Mouse (Mus musculus) thymus, postnatal 10 days (tissue): ENCODE measurements around the gene Hmgcr.
A peak's percentile ranks its signal among the peaks of the same experiment; 100 is the strongest.

Source experiments
- DNase-seq, 2 experiments: peaks; one replicate each; pipeline ENCODE4 v3.0.0; 2021; ENCODE audit warnings: low spot score in 2 of 2

Hmgcr gene

GRCm38 (mm10) chr13:96670406-96671077 lies at the start of gene Hmgcr:
Gene Hmgcr, minus strand, starts transcription at chr13:96670936.
- peak; percentile 93 to 97 for DNase-seq

DNA sequence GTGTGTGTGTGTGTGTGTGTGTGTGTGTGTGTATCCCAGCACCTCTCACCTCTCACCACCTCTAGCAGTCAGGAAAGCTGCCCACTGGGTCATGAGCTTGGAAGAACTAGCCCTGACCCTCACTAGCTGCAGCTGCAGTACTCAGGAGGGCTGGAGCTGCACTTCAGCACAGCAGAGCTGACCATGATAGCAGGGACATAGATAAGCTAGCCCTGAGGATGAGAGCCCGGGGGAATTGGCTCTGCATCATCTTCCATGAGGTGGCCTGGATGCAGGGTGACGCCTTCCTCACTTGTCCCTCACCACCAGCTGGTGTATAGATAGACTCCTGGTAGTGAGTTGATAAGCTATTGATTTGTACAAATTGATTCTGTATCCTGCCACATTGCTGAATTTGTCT lies 49.3 kb upstream of the Hmgcr start:
- no peak for DNase-seq

DNA sequence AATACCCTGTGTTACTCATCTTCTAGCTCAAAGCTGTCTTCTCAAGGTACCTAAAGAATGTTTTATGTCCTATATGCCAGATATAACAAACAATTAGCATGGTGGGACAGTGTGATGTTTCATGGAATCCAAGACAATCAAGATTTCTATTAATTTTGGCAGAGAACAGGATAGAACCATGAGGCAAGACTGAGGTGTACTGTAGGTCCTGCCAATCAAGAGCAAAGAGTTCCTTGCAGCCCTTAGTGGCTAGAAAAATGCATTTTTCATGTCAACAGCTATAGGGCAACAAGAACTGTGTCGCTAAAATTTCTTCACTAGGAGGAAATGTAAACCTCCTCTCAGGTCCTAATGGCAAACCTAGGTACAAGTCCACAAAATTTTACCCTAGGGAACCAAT lies 47.1 kb upstream of the Hmgcr start:
- no peak for DNase-seq

GRCm38 (mm10) chr13:96716311-96716710 lies 45.6 kb upstream of the Hmgcr start:
- no peak for DNase-seq

- DNase-seq, result no peak
Observed at GRCm38 (mm10) chr13:96709269-96710233, 38.8 kb upstream of the Hmgcr start.

- no peak for DNase-seq
Observed at GRCm38 (mm10) chr13:96702567-96703278, 32.0 kb upstream of the Hmgcr start.

GRCm38 (mm10) chr13:96697805-96698586 lies 27.3 kb upstream of the Hmgcr start:
- peak; percentile 5 to 7 for DNase-seq

DNA sequence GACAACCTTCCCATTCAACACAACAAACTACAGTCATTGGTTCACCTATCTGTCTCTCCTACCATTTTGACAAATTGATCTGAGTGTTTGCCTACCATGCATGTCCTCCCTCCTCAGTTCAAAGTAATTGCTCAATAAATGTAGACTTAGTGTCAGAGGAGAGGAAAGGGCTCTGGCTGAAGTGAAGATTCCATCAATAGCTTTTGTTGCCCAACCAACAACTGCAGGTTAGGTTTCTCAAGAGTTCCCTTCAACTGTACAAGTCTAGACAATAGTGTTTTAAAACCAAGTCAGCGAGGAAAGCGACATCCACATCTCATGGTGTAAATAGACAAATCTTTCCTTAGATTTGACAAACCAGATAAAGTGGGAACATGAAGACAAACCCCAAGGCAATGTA lies 24.7 kb upstream of the Hmgcr start:
- DNase-seq, result no peak

- no peak for DNase-seq
Observed at GRCm38 (mm10) chr13:96689901-96690300, 19.2 kb upstream of the Hmgcr start.

- no peak for DNase-seq
Observed at GRCm38 (mm10) chr13:96687261-96687660, 16.5 kb upstream of the Hmgcr start.

DNA sequence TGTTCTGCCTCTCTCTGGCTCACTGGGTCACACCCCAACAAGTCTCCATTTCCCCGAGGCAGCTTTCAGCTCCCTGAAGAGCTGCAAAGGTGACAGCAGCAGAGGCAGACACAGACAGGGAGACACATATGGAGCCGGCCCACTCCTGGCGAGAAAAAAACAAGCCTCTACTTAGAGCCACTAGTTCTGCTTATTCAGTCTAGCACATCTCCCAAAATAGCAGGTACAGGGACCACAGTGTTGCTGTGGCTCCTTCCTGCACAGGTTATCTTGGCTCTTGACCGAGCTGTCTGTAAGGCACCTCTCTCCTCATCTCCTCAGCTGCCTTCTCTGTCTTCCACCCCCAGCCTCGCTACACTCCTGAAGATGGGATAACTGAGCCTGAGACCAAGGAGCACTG lies 14.0 kb upstream of the Hmgcr start:
- DNase-seq, result no peak

GRCm38 (mm10) chr13:96681088-96681620 lies 10.4 kb upstream of the Hmgcr start:
- DNase-seq, result no peak

GRCm38 (mm10) chr13:96680163-96681087 lies 9.7 kb upstream of the Hmgcr start:
- DNase-seq, result no peak

DNA sequence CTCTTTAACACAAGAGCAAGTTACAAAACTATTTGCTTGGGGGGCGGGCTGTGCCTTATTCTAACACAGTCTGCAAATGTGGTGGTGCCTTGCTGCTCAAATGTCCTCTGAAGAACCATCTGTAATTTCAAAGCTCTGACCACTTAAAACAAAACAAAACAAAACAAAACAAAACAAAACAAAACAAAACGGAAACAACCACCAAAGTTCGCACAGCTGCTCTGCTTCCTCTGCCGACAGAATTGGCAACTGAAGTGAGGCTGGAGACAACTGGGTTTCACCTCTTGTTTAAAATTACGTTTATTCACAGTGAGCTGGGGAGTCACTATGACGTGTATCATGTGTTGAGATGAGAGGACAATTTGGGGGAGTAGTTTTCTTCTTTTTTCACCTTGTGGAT lies 7.9 kb upstream of the Hmgcr start:
- no peak for DNase-seq

GRCm38 (mm10) chr13:96677071-96677470 lies 6.3 kb upstream of the Hmgcr start:
- no peak for DNase-seq

DNA sequence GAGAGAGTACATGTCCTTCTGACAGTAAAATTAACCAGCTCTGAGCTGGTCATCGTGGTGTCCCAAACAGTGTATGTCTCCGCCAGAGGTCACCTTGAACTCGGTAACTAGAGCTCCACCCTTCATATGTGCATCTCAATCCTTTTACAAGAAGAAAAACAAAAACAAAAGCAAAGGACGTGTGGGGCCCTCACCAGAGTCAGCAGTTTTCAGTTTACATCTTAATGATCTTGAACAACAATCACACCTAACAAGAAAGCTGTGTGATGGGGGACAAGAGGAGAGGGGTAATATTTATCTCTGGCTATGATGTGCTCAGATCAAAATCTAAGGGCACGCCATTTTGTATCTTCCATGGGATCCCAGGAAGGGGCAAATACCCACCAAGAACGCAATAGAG lies 5.0 kb upstream of the Hmgcr start:
- no peak for DNase-seq

- no peak for DNase-seq
Observed at GRCm38 (mm10) chr13:96673817-96674216, 3.1 kb upstream of the Hmgcr start.

GRCm38 (mm10) chr13:96672276-96672675 lies 1.5 kb upstream of the Hmgcr start:
- no peak for DNase-seq

DNA sequence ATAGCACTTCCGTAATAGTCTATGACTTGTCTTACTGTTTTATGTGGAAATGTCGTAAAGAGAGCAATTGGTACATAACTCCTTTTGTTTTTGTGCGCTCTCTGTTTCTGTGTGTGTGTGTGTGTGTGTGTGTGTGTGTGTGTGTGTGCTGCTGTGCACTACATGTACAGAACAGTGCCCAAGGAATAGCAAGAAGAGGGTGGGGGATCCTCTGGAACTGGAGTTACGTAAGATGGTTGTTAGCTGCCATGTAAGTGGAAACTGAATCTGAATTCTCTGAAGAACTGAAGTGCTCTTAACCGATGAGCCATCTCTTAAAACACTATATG lies 1.1 kb upstream of the Hmgcr start:
- no peak for DNase-seq
